Mouse (Mus musculus): ENCODE data around the gene Cdca5. TPM values are rescaled to one million over a fixed set of nuclear protein-coding genes. Genes with fewer than 3 reads are reported as not detected.
"Not testable (repeated sequence)": the region's sequence is repeated elsewhere in the genome, so short reads cannot be mapped to it uniquely, and the experiment has no call there.

Cdca5 gene
- total RNA-seq (2022), result under 1 TPM in 1 of 4 experiments, not detected in 3; 0.31 TPM

- DNase-seq (ENCODE audit: low spot score in 2 of 2), result peak; percentile 96 to 97
Observed at GRCm38 (mm10) chr19:6084478-6085248, at the start of gene Cdca5, which contains the start of gene Zfpl1. Cdca5 (plus strand) TSS chr19:6084983. Zfpl1 (minus strand) TSS chr19:6084956.

GRCm38 (mm10) chr19:6035966-6036585, 48.7 kb upstream of the Cdca5 start:
- no peak for DNase-seq (ENCODE audit: low spot score in 2 of 2)

- DNase-seq (ENCODE audit: low spot score in 2 of 2), result no peak
Observed at GRCm38 (mm10) chr19:6037695-6038094, 47.1 kb upstream of the Cdca5 start.

- DNase-seq (ENCODE audit: low spot score in 2 of 2), result no peak
Observed at GRCm38 (mm10) chr19:6038326-6038725, 46.5 kb upstream of the Cdca5 start.

- no peak for DNase-seq (ENCODE audit: low spot score in 2 of 2)
Observed at GRCm38 (mm10) chr19:6040002-6040401, 44.8 kb upstream of the Cdca5 start.

GRCm38 (mm10) chr19:6042293-6042692, 42.5 kb upstream of the Cdca5 start:
- DNase-seq (ENCODE audit: low spot score in 2 of 2), result no peak

GRCm38 (mm10) chr19:6044102-6044501, 40.7 kb upstream of the Cdca5 start:
- not testable (repeated sequence) for DNase-seq (ENCODE audit: low spot score in 2 of 2)

- DNase-seq (ENCODE audit: low spot score in 2 of 2), result peak in 1 of 2 experiments; percentile 37
Observed at GRCm38 (mm10) chr19:6045366-6046293, 39.2 kb upstream of the Cdca5 start.

- peak; percentile 89 to 92 for DNase-seq (ENCODE audit: low spot score in 2 of 2)
Observed at GRCm38 (mm10) chr19:6046294-6047153, 38.3 kb upstream of the Cdca5 start, which contains the start of gene Syvn1. Syvn1 (plus strand) TSS chr19:6046576.

- DNase-seq (ENCODE audit: low spot score in 2 of 2), result peak in 1 of 2 experiments; percentile 34
Observed at GRCm38 (mm10) chr19:6047154-6047898, 37.5 kb upstream of the Cdca5 start.

- no peak for DNase-seq (ENCODE audit: low spot score in 2 of 2)
Observed at GRCm38 (mm10) chr19:6047899-6048166, 37.0 kb upstream of the Cdca5 start.

GRCm38 (mm10) chr19:6048681-6049410, 35.9 kb upstream of the Cdca5 start:
- peak in 1 of 2 experiments; percentile 10 for DNase-seq (ENCODE audit: low spot score in 2 of 2)

GRCm38 (mm10) chr19:6052516-6052915, 32.3 kb upstream of the Cdca5 start:
- no peak for DNase-seq (ENCODE audit: low spot score in 2 of 2)

GRCm38 (mm10) chr19:6054296-6054695, 30.5 kb upstream of the Cdca5 start:
- no peak for DNase-seq (ENCODE audit: low spot score in 2 of 2)

GRCm38 (mm10) chr19:6056696-6057095, 28.1 kb upstream of the Cdca5 start:
- DNase-seq (ENCODE audit: low spot score in 2 of 2), result no peak

- DNase-seq (ENCODE audit: low spot score in 2 of 2), result peak; percentile 97 to 98
Observed at GRCm38 (mm10) chr19:6057313-6058096, 27.3 kb upstream of the Cdca5 start, which contains the start of the genes Mrpl49 and Fau. Mrpl49 (minus strand) TSS chr19:6057785. Fau (plus strand) TSS chr19:6057844.

GRCm38 (mm10) chr19:6058513-6058912, 26.3 kb upstream of the Cdca5 start:
- DNase-seq (ENCODE audit: low spot score in 2 of 2), result no peak

GRCm38 (mm10) chr19:6058966-6059365, 25.8 kb upstream of the Cdca5 start:
- no peak for DNase-seq (ENCODE audit: low spot score in 2 of 2)

Measured in layer of hippocampus, adult 8-10 months (tissue).